Mouse (Mus musculus): ENCODE data around the gene Xrcc6.

DNA sequence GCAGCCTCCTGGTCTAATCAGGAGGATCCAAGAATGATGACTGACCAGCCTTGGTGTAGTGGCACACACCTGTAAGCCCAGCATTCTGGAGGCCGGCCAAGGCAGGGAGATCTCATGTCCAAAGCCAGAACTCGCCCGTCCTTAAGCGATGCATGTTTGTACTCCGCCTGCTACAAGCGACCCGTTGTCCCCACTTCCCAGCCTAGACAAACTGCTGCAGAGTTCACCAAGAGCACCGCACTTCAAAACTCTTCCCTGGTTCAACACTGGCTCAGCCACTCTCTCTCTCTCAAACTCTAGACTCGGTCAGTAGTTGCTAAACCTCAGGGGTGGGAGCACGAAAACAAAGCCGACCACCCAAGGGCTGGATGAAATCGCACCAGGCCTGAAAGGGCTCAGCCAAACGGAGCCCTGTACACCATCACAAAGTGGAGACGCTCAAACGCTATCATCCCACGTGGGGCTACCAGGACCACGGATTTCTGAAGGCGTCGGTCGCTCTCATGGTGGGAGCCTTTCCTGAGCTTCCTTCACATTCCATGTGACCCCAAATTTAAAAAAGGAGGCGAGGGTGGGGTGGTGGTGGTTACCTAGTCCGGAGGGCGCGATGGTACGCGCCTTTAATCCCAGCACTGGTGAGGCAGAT lies 58.7 kb downstream of the Xrcc6 start:
- no peak for TF ChIP-seq CTCF (IDR thresholded peaks at IDR 0.05; ENCODE audit: low read depth, low read length)
- TF ChIP-seq POLR2A (IDR thresholded peaks at IDR 0.05; ENCODE audit: extremely low read depth, insufficient read depth, low read length): no peak
